Mouse (Mus musculus) embryonic facial prominence, embryonic 14.5 days (tissue): ENCODE measurements at regions not wholly inside any gene's neighbourhood (a gene's known extent, or its start where the extent isn't known, plus 50 kb on each side); places are given as distances from the start of the nearest gene placed in this dataset.
A peak's percentile ranks its signal among the peaks of the same experiment; 100 is the strongest.

Source experiments
- ATAC-seq: fragments of 200-750 bp; cut with Nextera tagmentation; 2 replicates; pipeline ENCODE4 v1.8.0; 2017; ENCODE audit warnings: low read depth, moderate number of reproducible peaks, moderate TSS enrichment
- DNase-seq: peaks from one replicate; pipeline ENCODE4 v3.0.0-alpha.2; 2015; ENCODE audit warnings: low spot score
- H3K27ac ChIP-seq: fragments of 300-500 bp; sonication (generic); replicated peaks from 2 replicates; pipeline ENCODE4 v1.5.1; 2014; ENCODE audit warnings: low read depth, mild to moderate bottlenecking, low read length, moderate library complexity
- H3K27me3 ChIP-seq: fragments of 300-500 bp; sonication (generic); replicated peaks from 2 replicates; pipeline ENCODE4 v1.6.1; 2014; ENCODE audit warnings: low read length; ENCODE audit not compliant: control insufficient read depth, insufficient read depth
- H3K36me3 ChIP-seq: fragments of 300-500 bp; sonication (generic); 2 replicates; pipeline ENCODE4 v1.6.1; 2014; ENCODE audit warnings: low read length, mixed read lengths; ENCODE audit not compliant: control insufficient read depth, insufficient read depth
- H3K4me1 ChIP-seq: fragments of 300-500 bp; sonication (generic); 2 replicates; pipeline ENCODE4 v1.6.1; 2014; ENCODE audit warnings: antibody characterized with exemption, low read length; ENCODE audit not compliant: control insufficient read depth, insufficient read depth
- H3K4me2 ChIP-seq: fragments of 300-500 bp; sonication (generic); 2 replicates; pipeline ENCODE4 v1.6.1; 2014; ENCODE audit warnings: low read depth, mild to moderate bottlenecking, low read length, moderate library complexity, mixed read lengths
- H3K4me3 ChIP-seq: fragments of 300-500 bp; sonication (generic); 2 replicates; pipeline ENCODE4 v1.5.1; 2014; ENCODE audit warnings: low read depth, mild to moderate bottlenecking, low read length
- H3K9ac ChIP-seq: fragments of 300-500 bp; sonication (generic); 2 replicates; pipeline ENCODE4 v1.6.1; 2014; ENCODE audit warnings: low read depth, mild to moderate bottlenecking, low read length, moderate library complexity, mixed read lengths
- H3K9me3 ChIP-seq: fragments of 300-500 bp; sonication (generic); 2 replicates; pipeline ENCODE4 v1.6.1; 2016; ENCODE audit warnings: low read length; ENCODE audit not compliant: control insufficient read depth
- WGBS: fragments of 180-500 bp; shearing (Covaris S2); extraction: QIAGEN DNeasy Blood & Tissue Kit; methylation state at CpG from one replicate; pipeline ENCODE4 v1.1.7; 2014; 5-methylcytosine and 5-hydroxymethylcytosine counted together

DNA sequence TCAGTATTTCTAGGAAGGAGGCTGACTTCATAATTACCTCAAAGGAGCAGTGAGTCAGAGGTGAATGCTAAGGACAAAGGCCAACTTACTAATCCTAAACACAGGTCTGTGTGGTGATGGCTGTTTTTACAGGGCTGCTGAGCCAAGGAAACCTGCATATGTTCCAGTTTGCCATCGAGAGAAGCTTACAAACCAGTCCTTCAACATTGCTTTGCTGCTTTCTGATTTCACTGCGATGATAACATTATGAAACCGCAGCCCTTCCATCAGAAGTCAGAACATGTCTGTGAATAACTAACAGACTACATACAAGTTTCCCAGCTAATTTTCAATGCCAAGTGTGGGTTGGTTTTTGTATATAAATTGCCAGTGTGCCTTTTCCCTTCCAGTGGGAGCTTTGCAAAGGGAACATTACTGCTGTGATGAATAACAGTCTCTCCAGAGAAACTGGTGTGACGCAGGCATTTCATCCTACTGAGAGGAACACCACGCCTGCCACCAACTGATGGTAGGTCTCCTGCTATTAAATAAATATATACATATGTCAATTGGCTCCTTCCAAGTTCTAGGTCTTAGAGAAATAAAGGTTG lies 128.9 kb upstream of the Pfn2 start:
- 61% methylated on average over 5 of the region's 5 CpGs for WGBS
- H3K9ac ChIP-seq: no peak overlapping the region
- peaks cover 34% of the 10 kb centered on the region for H3K4me1 ChIP-seq
- no peaks in the 10 kb centered on the region for H3K36me3 ChIP-seq
- H3K9me3 ChIP-seq: no peaks in the 10 kb centered on the region
- no peak overlapping the region for H3K4me2 ChIP-seq
- H3K27me3 ChIP-seq: no peaks in the 10 kb centered on the region
- no peak overlapping the region; the same call in 1 of the 2 replicates for H3K27ac ChIP-seq
- H3K4me3 ChIP-seq: no peak overlapping the region
- DNase-seq (peak; percentile 61), ATAC-seq (no peak)

DNA sequence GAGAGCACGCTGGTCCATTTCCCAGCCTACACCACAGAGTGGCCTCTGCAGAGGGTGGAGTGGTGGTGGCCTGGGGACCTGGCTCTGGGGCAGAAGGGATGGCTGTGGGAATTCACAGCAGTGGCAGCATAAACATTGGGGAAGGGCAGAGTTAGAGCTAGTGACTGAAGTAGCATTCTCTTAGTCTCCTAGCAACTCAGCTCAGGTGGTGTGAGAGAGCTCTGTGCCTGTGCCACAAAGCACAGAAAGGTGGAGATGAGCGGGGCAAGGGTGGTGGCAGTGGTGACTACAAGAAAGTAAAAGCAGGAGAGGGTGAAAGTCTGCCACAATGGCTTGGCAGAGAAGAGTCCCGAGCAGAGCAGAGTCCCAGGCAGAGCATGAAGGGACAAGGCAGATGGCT lies 140.3 kb upstream of the Pfn2 start:
- Histone ChIP-seq H3K4me3 (no peak overlapping the region), H3K36me3 (no peaks in the 10 kb centered on the region), H3K4me1 (no peaks in the 10 kb centered on the region), H3K9me3 (no peaks in the 10 kb centered on the region), H3K27me3 (no peaks in the 10 kb centered on the region), H3K9ac (no peak overlapping the region), H3K4me2 (no peak overlapping the region), H3K27ac (no peak overlapping the region)
- WGBS: 82% methylated on average over 3 of the region's 3 CpGs
- ATAC-seq (no peak), DNase-seq (no peak)

DNA sequence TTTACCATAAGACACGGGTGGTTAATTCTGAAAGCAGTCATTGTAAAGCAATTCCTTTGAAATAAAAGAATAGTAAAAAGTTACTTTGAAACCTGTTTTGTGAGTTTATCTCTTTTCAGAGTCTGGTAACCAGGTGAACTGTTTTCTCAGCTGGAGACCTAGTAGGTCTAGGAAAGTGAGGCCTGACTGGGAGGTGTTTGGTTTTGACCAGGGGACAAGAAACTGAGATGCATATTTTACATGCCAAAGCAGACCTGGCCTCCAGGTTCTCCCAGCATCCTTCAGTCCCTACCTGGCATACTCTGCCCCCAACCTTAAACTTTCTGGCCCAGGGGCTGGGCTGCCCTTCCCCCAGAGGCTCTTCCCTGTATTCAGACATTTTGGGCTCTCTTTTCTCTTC lies 142.9 kb upstream of the Pfn2 start:
- no peaks in the 10 kb centered on the region for H3K27me3 ChIP-seq
- H3K27ac ChIP-seq: no peak overlapping the region
- H3K9ac ChIP-seq: no peak overlapping the region
- H3K4me3 ChIP-seq: no peak overlapping the region
- H3K9me3 ChIP-seq: no peaks in the 10 kb centered on the region
- DNase-seq: no peak
- ATAC-seq: no peak
- H3K4me1 ChIP-seq: no peaks in the 10 kb centered on the region
- 52% methylated on average over 1 of the region's 1 CpGs for WGBS
- no peaks in the 10 kb centered on the region for H3K36me3 ChIP-seq
- no peak overlapping the region for H3K4me2 ChIP-seq

DNA sequence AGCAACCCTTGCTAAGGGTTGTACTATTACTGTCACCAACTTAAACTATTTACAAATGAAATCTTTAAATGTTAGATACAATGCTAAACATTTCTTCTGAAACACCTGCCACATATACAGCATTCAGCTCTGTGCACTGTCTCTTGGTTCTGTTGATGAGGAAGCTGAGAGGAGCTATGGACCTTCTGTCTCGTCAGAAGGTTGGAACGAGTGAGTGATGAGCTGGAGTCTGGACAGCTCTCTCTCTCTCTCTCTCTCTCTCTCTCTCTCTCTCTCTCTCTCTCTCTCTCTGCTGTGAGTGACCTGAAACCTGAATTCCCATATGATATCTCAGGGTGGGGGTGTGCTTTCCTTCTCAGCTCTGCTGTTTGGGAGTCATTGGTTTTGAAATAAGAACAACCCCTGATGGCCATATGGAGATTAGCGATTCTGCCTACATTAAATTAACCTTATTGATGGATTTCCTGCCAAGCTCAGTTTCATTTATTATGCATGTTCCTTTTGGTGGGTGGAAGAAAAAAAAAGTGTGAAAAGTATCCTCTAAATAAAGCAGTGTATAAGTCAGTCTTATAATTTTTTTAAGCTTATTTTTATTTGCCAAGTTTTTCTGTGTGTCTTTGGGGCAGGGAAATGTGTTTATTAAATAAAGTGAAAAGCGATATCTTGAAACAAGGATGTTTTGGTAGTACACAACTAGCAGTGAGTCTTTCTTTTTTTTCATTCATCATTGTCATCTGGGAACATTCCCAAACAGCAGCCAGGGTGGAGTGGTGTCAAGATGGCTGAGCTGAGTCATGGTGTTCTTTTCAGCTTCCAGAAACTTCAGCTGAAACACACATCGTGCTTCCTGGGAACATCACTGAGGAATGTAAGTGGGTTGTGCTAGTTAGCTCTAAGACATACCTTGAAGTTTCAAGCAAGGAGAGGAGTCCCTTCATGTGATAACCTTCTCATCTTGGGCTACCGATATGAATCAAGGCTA lies 150.5 kb upstream of the Pfn2 start:
- 73% methylated on average over 6 of the region's 6 CpGs for WGBS
- ATAC-seq: no peak

DNA sequence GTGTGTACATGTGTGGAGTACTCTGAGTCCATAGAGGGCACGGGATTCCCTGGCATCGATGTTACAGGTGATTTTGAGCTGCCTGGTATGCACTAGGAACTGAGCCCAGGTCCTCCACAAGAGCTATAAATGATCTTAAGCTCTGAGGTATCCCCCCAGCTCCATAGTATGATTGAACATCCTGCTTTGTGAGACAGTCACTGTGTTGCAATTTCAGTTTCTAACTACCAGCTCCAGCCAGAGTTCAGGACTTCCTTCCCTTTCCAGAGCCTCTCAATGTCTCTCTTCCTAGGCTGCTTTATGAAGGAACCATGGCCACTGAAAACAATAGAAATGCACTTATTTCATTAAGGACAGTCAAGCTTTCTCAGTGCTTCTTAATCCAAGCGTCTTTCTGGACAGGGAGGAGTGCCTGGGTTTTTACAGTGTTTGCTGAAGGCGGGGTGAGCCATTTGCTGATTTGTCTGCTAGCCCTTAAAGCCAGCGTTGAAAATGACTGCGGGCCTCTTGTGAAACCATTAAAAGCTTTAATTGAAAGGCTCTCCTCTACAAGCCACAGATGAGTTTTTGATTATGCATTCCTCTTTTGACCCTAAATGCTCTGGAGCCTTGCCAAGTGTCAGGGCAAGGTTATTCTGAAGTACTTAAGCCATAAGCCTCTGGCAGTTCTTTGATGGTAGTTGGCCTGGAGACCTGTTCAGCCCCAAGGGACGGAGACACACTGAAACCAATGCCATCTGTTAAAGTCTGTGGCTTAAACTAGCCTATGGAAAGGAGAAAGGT lies 155.1 kb upstream of the Pfn2 start:
- no peak overlapping the region for H3K4me3 ChIP-seq
- no peak overlapping the region for H3K9ac ChIP-seq
- H3K27me3 ChIP-seq: no peaks in the 10 kb centered on the region
- no peaks in the 10 kb centered on the region for H3K9me3 ChIP-seq
- H3K36me3 ChIP-seq: no peaks in the 10 kb centered on the region
- no peak overlapping the region for H3K27ac ChIP-seq
- DNase-seq (peak; percentile 78), ATAC-seq (peak; percentile 60; the same call in 1 of the 2 replicates)
- H3K4me2 ChIP-seq: no peak overlapping the region
- no peaks in the 10 kb centered on the region; the same call in 1 of the 2 replicates for H3K4me1 ChIP-seq
- 27% methylated on average over 7 of the region's 7 CpGs for WGBS

More for the DNA sequence above, 150.5 kb upstream of the Pfn2 start:
- Histone ChIP-seq H3K4me1 (no peaks in the 10 kb centered on the region; the same call in 1 of the 2 replicates), H3K9ac (no peak overlapping the region), H3K4me3 (no peak overlapping the region), H3K9me3 (no peaks in the 10 kb centered on the region), H3K4me2 (no peak overlapping the region), H3K27me3 (no peaks in the 10 kb centered on the region), H3K36me3 (no peaks in the 10 kb centered on the region), H3K27ac (no peak overlapping the region)
- DNase-seq: no peak

DNA sequence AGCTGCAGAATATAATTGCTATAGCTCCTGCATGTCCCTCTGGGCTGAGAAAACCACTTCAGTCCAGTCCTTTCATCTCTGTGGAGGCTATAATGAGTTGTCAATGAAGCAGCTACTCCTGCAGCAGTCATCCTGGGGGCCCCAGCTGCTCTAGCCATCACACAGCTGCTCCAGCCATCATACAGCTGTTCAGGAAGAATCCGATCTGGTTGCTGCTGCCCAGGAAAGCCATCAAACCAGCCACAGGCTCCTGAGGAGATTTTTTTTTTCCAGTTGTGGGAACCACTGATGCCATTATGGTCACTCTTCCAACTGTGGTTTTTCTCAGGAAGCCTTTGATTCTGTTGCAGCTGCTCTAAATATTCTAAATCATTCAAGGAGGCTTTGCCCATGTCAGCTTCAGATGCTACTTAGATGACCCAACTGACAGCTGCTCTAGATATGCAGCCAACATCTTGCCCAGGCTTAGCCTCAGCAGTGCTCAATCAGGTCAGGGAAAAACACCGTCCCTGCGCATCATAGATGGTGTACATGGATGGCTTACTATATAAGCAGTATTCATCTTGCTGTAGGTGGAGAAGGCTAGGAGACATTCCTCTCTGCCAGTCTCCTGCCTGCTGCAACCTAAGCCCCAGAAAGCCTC lies 177.0 kb upstream of the Pfn2 start:
- Histone ChIP-seq H3K9ac (no peak overlapping the region), H3K9me3 (no peaks in the 10 kb centered on the region), H3K27ac (no peak overlapping the region), H3K36me3 (no peaks in the 10 kb centered on the region), H3K4me3 (no peak overlapping the region), H3K4me1 (no peaks in the 10 kb centered on the region), H3K4me2 (no peak overlapping the region), H3K27me3 (no peaks in the 10 kb centered on the region)
- peak; percentile 87 for ATAC-seq
- DNase-seq: peak; percentile 83
- WGBS: 53% methylated on average over 3 of the region's 3 CpGs

DNA sequence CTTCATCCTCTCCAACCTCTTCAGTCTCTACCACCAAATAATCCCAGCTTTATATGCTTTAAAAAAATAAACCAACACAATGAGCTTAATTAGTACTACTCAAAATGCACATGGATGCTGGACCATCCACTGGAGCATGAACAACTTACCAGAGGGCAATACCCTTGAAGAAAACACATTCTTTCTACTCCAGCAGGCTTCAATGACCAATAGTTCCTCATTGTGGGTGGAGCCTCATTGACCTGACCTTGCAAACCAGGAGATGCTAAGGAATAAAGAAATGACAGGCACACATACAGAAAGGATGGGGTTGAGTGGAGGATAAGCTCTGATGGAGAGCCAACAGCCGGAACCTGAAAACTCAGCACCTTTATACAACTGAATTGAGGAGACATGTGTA lies 201.7 kb upstream of the Pfn2 start:
- 92% methylated on average over 1 of the region's 1 CpGs for WGBS
- Histone ChIP-seq H3K27ac (no peak overlapping the region), H3K9me3 (no peaks in the 10 kb centered on the region), H3K4me2 (no peak overlapping the region), H3K4me1 (no peaks in the 10 kb centered on the region), H3K9ac (no peak overlapping the region), H3K36me3 (no peaks in the 10 kb centered on the region), H3K27me3 (no peaks in the 10 kb centered on the region), H3K4me3 (no peak overlapping the region)
- ATAC-seq (no peak), DNase-seq (no peak)

DNA sequence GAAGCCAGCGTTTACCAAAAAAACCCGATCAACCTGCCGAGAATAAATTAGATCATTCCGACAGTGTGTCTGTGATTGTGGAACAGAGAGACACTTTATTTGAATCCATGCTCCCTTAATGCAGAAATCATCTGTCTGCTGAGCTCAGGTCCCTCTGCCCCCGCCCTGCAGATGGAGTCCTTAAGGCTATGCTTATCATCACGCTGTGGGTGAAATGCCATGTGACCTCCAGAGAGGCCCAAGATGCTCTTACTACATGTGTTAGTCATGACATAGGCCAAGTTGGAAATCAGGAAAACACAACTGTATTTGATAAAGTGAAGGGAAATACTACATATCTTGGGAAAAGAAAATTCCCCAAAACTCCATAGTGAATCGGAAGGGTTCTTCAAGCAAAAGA lies 206.8 kb upstream of the Pfn2 start:
- H3K27me3 ChIP-seq: no peaks in the 10 kb centered on the region
- ATAC-seq (no peak), DNase-seq (no peak)
- 86% methylated on average over 7 of the region's 7 CpGs for WGBS
- no peak overlapping the region for H3K27ac ChIP-seq
- no peaks in the 10 kb centered on the region for H3K36me3 ChIP-seq
- H3K9me3 ChIP-seq: no peaks in the 10 kb centered on the region
- no peak overlapping the region for H3K9ac ChIP-seq
- H3K4me3 ChIP-seq: no peak overlapping the region
- no peaks in the 10 kb centered on the region for H3K4me1 ChIP-seq
- H3K4me2 ChIP-seq: no peak overlapping the region
